In genomic region chr6:28486471-28486870, GRCm38 (mm10) we compare ENCODE assay signal across 19 mouse cellular contexts. TPM values are rescaled to one million over a fixed set of nuclear protein-coding genes. Genes with fewer than 3 reads are reported as not detected.
DNase-seq lines count a peak whose midpoint lies in the region; ATAC-seq lines count a peak whose summit lies in the region.
"Had no signal": no experiment of that assay in that cellular context is flagged by ENCODE, and none has a peak within 500 bp of the region (broad histone marks: within the 10 kb centered on the region; RNA-seq: fewer than 3 reads in every experiment).

No protein-coding gene starts in this region.

- DNase-seq in heart, adult 11 months = peak; percentile 37
- no peak for DNase-seq in heart, postnatal 10 days
- DNase-seq in right cerebral cortex, adult 18-20 months = peak; percentile 7
- no peak for DNase-seq in right cerebral cortex, postnatal 36 days (ENCODE audit: low spot score in 2 of 2)
- DNase-seq in ovary, postnatal 36 days (ENCODE audit: low spot score) = no peak
- no peak for DNase-seq in adrenal gland, adult 2 months
- no peak for DNase-seq in retina, postnatal 1 day
- DNase-seq: adrenal gland, postnatal 36 days; cerebellum, adult 2 months; embryo, embryonic 11 days; gastrocnemius, postnatal 25 days; kidney, postnatal 10 days; lung, postnatal 4 days; spleen, adult 18-20 months had no signal

- intact Hi-C loops in heart, postnatal 10 days (cut with DNase I) = no loop called here

- peak; percentile 59 for ATAC-seq in inflammation-experienced regulatory T-cells, adult 6 months

RNA-seq across cellular contexts. Expression of gene Snd1, which starts 11.5 kb away (rescaled TPM):
- total RNA-seq in heart, postnatal 10 days (2021) = 100 to 1,000 TPM in 1 of 2 experiments, 10 to 100 TPM in 1; 91.2 to 105 TPM
- polyA plus RNA-seq in inflammation-experienced regulatory T-cells, adult 6 months (2017; shearing (Covaris generic)) = 10 to 100 TPM; 44.7 to 54.7 (median 51.4) TPM
- total RNA-seq in adrenal gland, adult 2 months (2021) = 100 to 1,000 TPM; 127 to 145 TPM
- polyA plus RNA-seq in adrenal gland, adult 2 months (2012; rRNA removed) = 122 and 155 TPM in 2 replicates

RNA-seq across cellular contexts. Expression of gene Pax4, which starts 37.3 kb away (rescaled TPM):
- not detected for total RNA-seq in heart, postnatal 10 days (2021)
- polyA plus RNA-seq in inflammation-experienced regulatory T-cells, adult 6 months (2017; shearing (Covaris generic)) = not detected
- total RNA-seq in adrenal gland, adult 2 months (2021) = not detected
- not detected in 2 replicates for polyA plus RNA-seq in adrenal gland, adult 2 months (2012; rRNA removed)
- total RNA-seq: adrenal gland, postnatal 36 days; gastrocnemius, postnatal 25 days; left cerebral cortex, postnatal 14 days; midbrain, postnatal 0 days had no signal
- polyA plus RNA-seq: cerebellum, adult 2 months; hindbrain, embryonic 14.5 days; liver, embryonic 14.5 days had no signal

RNA-seq across cellular contexts. Expression of gene Gcc1, which starts 58.3 kb away (rescaled TPM):
- 10 to 100 TPM; 10.8 to 11.6 TPM for total RNA-seq in heart, postnatal 10 days (2021)
- 1 to 10 TPM; 5.9 to 8.0 (median 7.9) TPM for polyA plus RNA-seq in inflammation-experienced regulatory T-cells, adult 6 months (2017; shearing (Covaris generic))
- total RNA-seq in adrenal gland, adult 2 months (2021) = 10 to 100 TPM; 15.3 to 16.0 TPM
- 5.7 TPM in 2 replicates for polyA plus RNA-seq in adrenal gland, adult 2 months (2012; rRNA removed)

RNA-seq across cellular contexts. Expression of gene Fscn3, which starts 58.9 kb away (rescaled TPM):
- total RNA-seq in heart, postnatal 10 days (2021) = not detected
- polyA plus RNA-seq in inflammation-experienced regulatory T-cells, adult 6 months (2017; shearing (Covaris generic)) = under 1 TPM in 1 of 3 experiments, not detected in 2; 0.25 TPM
- total RNA-seq in adrenal gland, adult 2 months (2021) = not detected
- polyA plus RNA-seq in adrenal gland, adult 2 months (2012; rRNA removed) = not detected in 2 replicates
- total RNA-seq: gastrocnemius, postnatal 25 days; left cerebral cortex, postnatal 14 days; midbrain, postnatal 0 days had no signal
- polyA plus RNA-seq: hindbrain, embryonic 14.5 days; midbrain, postnatal 0 days had no signal

Comparison
In these comparisons a context has a peak if more than half of its experiments do, and no peak if none do; other contexts are left out.
1. DNase-seq: peak in heart, adult 11 months (single experiment) and right cerebral cortex, adult 18-20 months (single experiment); none in heart, postnatal 10 days (0 of 2), right cerebral cortex, postnatal 36 days (0 of 2), ovary, postnatal 36 days (single experiment), adrenal gland, adult 2 months (single experiment) and retina, postnatal 1 day (single experiment).